Mouse (Mus musculus) lung, postnatal 25 days (tissue): ENCODE data around the gene Slc17a3.

Experiments
- DNase-seq: peaks from one replicate; pipeline ENCODE4 v3.0.0; 2022; ENCODE audit warnings: low spot score

Slc17a3 gene

GRCm38 (mm10) chr13:23839308-23839707 lies at the start of gene Slc17a3:
Gene Slc17a3 (plus strand): TSS chr13:23839434.
- no peak for DNase-seq

GRCm38 (mm10) chr13:23792520-23792919 lies 46.7 kb upstream of the Slc17a3 start:
- peak; percentile 66 for DNase-seq

GRCm38 (mm10) chr13:23799405-23799804 lies 39.8 kb upstream of the Slc17a3 start:
- DNase-seq, result no peak

GRCm38 (mm10) chr13:23804532-23804931 lies 34.7 kb upstream of the Slc17a3 start:
- DNase-seq, result no peak

GRCm38 (mm10) chr13:23806422-23807052 lies 32.7 kb upstream of the Slc17a3 start, which contains the start of gene Slc17a2:
Gene Slc17a2 (plus strand): TSS chr13:23806993.
- DNase-seq, result no peak

GRCm38 (mm10) chr13:23816148-23816547 lies 23.1 kb upstream of the Slc17a3 start:
- no peak for DNase-seq

- DNase-seq, result no peak
These were observed 18.9 kb upstream of the Slc17a3 start for GRCm38 (mm10) chr13:23820179-23820940.

GRCm38 (mm10) chr13:23822213-23822612 lies 17.0 kb upstream of the Slc17a3 start:
- DNase-seq, result no peak

GRCm38 (mm10) chr13:23826606-23827005 lies 12.6 kb upstream of the Slc17a3 start:
- no peak for DNase-seq

- peak; percentile 12 for DNase-seq
These were observed 6.2 kb upstream of the Slc17a3 start for GRCm38 (mm10) chr13:23833053-23833452.

GRCm38 (mm10) chr13:23834836-23835235 lies 4.4 kb upstream of the Slc17a3 start:
- DNase-seq, result no peak

GRCm38 (mm10) chr13:23836630-23837029 lies 2.6 kb upstream of the Slc17a3 start:
- DNase-seq, result no peak

GRCm38 (mm10) chr13:23845851-23846250 lies 6.6 kb downstream of the Slc17a3 start:
- no peak for DNase-seq

- no peak for DNase-seq
These were observed 10.1 kb downstream of the Slc17a3 start for GRCm38 (mm10) chr13:23849299-23849698.

- no peak for DNase-seq
These were observed 17.2 kb downstream of the Slc17a3 start for GRCm38 (mm10) chr13:23856401-23856800.

- no peak for DNase-seq
These were observed 22.6 kb downstream of the Slc17a3 start for GRCm38 (mm10) chr13:23861815-23862214.

- peak; percentile 4 for DNase-seq
These were observed 25.5 kb downstream of the Slc17a3 start for GRCm38 (mm10) chr13:23864711-23865110.

GRCm38 (mm10) chr13:23866086-23866710 lies 27.0 kb downstream of the Slc17a3 start:
- no peak for DNase-seq

- DNase-seq, result no peak
These were observed 27.8 kb downstream of the Slc17a3 start for GRCm38 (mm10) chr13:23867000-23867399.

GRCm38 (mm10) chr13:23867405-23867804 lies 28.2 kb downstream of the Slc17a3 start, which contains the start of gene Slc17a1:
Gene Slc17a1 (plus strand): TSS chr13:23867750.
- DNase-seq, result no peak

- DNase-seq, result no peak
These were observed 29.7 kb downstream of the Slc17a3 start for GRCm38 (mm10) chr13:23868790-23869533.

GRCm38 (mm10) chr13:23869996-23870395 lies 30.8 kb downstream of the Slc17a3 start:
- DNase-seq, result no peak
